Mouse (Mus musculus) MEL (cell line): ENCODE measurements at regions not wholly inside any gene's neighbourhood (a gene's known extent, or its start where the extent isn't known, plus 50 kb on each side); places are given as distances from the start of the nearest gene placed in this dataset.

Experiments used
- CTCF ChIP-seq, 3 experiments: IDR thresholded peaks in 2 of 3; conservative IDR thresholded peaks in 1 of 3; 2 replicates each; pipeline ENCODE4 v1.5.1; 2011 to 2012; ENCODE audit warnings: low read length in 3 of 3, low read depth in 2 of 3, mild to moderate bottlenecking in 2 of 3, improper control_type of control experiment in 1 of 3, inconsistent platforms in 1 of 3, mixed read lengths in 1 of 3, moderate library complexity in 1 of 3; ENCODE audit not compliant: control insufficient read depth in 1 of 3, insufficient read depth in 1 of 3, poor library complexity in 1 of 3, severe bottlenecking in 1 of 3
- EP300 ChIP-seq, 2 experiments: IDR thresholded peaks; 2 replicates each; pipeline ENCODE4 v1.6.1; 2011; ENCODE audit warnings: improper control_type of control experiment in 2 of 2, low read length in 2 of 2, low read depth in 1 of 2, mild to moderate bottlenecking in 1 of 2
- MAFK ChIP-seq: IDR thresholded peaks from 2 replicates; pipeline ENCODE4 v1.6.1; 2011; ENCODE audit warnings: low read depth, mild to moderate bottlenecking, low read length, improper control_type of control experiment, borderline replicate concordance
- POLR2A ChIP-seq, 2 experiments: IDR thresholded peaks; 2 replicates each; pipeline ENCODE4 v1.6.1; 2011 to 2012; ENCODE audit warnings: low read length in 2 of 2, mild to moderate bottlenecking in 2 of 2, control low read depth in 1 of 2, improper control_type of control experiment in 1 of 2, low read depth in 1 of 2, moderate library complexity in 1 of 2; ENCODE audit not compliant: control insufficient read depth in 1 of 2, insufficient read depth in 1 of 2, poor library complexity in 1 of 2
- SIN3A ChIP-seq: IDR thresholded peaks from 2 replicates; pipeline ENCODE4 v1.6.1; 2012; ENCODE audit warnings: low read length, improper control_type of control experiment, inconsistent platforms

DNA sequence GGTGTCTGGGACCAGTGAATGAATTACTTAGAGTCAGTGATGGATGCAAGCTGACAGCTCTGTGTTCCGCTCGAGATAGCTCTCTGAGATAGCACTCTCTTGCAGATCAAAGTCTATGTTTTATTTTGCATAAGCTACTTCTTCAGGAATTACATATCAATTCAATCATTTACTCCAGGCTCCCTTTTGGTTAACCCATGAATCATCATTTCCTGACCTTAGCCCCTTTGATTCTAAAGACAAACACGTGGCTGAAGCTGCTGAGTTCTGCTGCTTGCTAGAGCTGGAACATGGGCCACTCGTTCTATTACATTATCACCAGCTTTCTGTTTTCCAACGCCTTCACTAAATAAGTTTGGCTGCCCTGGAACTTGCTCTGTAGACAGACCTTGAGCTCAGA, 343.2 kb downstream of the Gm49356 start:
- no peak for TF ChIP-seq CTCF (IDR thresholded peaks at IDR 0.05 in 2 of 3, conservative IDR thresholded peaks at IDR 0.05 in 1 of 3; ENCODE audit: control insufficient read depth in 1 of 3, insufficient read depth in 1 of 3, low read depth in 2 of 3, low read length in 3 of 3, poor library complexity in 1 of 3, severe bottlenecking in 1 of 3)
- TF ChIP-seq POLR2A (IDR thresholded peaks at IDR 0.05; ENCODE audit: control insufficient read depth in 1 of 2, insufficient read depth in 1 of 2, low read depth in 1 of 2, low read length in 2 of 2, poor library complexity in 1 of 2): no peak
- TF ChIP-seq EP300 (IDR thresholded peaks at IDR 0.05; ENCODE audit: low read depth in 1 of 2, low read length in 2 of 2): no peak
- no peak for TF ChIP-seq SIN3A
- TF ChIP-seq MAFK: no peak
